Mouse (Mus musculus) embryonic stem cell, embryonic (primary cell): ENCODE measurements around the gene Antxr1.

ENCODE experiments used
- CTCF ChIA-PET, 4 experiments: fragments of 300-600 bp in 2 of 4; fragments of 350-600 bp in 2 of 4; sonication (Branson Sonifier 250); formaldehyde crosslinking; loops; one replicate each; lab custom pipeline; 2022; ENCODE audit warnings: inconsistent platforms in 2 of 4; lab: Charles Lee
- POLR2A ChIA-PET, 4 experiments: fragments of 300-600 bp in 2 of 4; fragments of 350-600 bp in 2 of 4; sonication (Branson Sonifier 250); formaldehyde crosslinking; loops; one replicate each; lab custom pipeline; 2022; ENCODE audit warnings: antibody characterized with exemption in 4 of 4, inconsistent platforms in 1 of 4; lab: Charles Lee

Gene Antxr1

GRCm38 (mm10) chr6:87335091-87335934, at the start of gene Antxr1:
TSS of gene Antxr1 (minus strand) at chr6:87335821.
- POLR2A ChIA-PET, result interaction anchor here in 2 of 4 experiments (0.6 to 1.6 kb wide), 5 partner anchors 19 to 579 kb away, joined by 3 to 9 read pairs (median 4); partner anchors contain the start of gene Gfpt1 (in 1 of the 2)
- CTCF ChIA-PET, result interaction anchor here (0.5 to 5.9 kb wide), 27 partner anchors 10 to 1507 kb away, joined by 3 to 70 read pairs (median 4); partner anchors contain the start of gene Abtb1 (in 1 of the 4)

- POLR2A ChIA-PET, result interaction anchor here in 2 of 4 experiments (0.8 to 1.1 kb wide), 4 partner anchors 10 to 913 kb away, joined by 3 to 5 read pairs (median 4); partner anchors contain the start of gene Gkn2 (in 1 of the 2)
- CTCF ChIA-PET, result interaction anchor here (0.5 to 3.0 kb wide), 25 partner anchors 10 to 382 kb away, joined by 3 to 30 read pairs (median 4); partner anchors contain the start of gene Gkn2 (in 1 of the 4)
Observed at GRCm38 (mm10) chr6:87384761-87385160, 49.1 kb upstream of the Antxr1 start.

- POLR2A ChIA-PET, result interaction anchor here in 2 of 4 experiments (0.7 to 1.1 kb wide), 5 partner anchors 11 to 912 kb away, joined by 3 to 5 read pairs (median 4); partner anchors contain the start of gene Gkn2 (in 1 of the 2)
Observed at GRCm38 (mm10) chr6:87383926-87384691, 48.5 kb upstream of the Antxr1 start.

GRCm38 (mm10) chr6:87373057-87373456, 37.4 kb upstream of the Antxr1 start, which contains the start of gene Gkn2:
TSS of gene Gkn2 (plus strand) at chr6:87373357.
- CTCF ChIA-PET, result interaction anchor here in 1 of 4 experiments (1.4 kb wide), 1 partner anchor 12 kb away, joined by 5 read pairs; no protein-coding TSS in a partner anchor
- POLR2A ChIA-PET, result interaction anchor here in 1 of 4 experiments (0.6 to 1.3 kb wide), 2 partner anchors 11 to 130 kb away, joined by 3 to 4 read pairs; no protein-coding TSS in a partner anchor

More at GRCm38 (mm10) chr6:87383926-87384691, 48.5 kb upstream of the Antxr1 start:
- CTCF ChIA-PET, result interaction anchor here (0.5 to 3.0 kb wide), 27 partner anchors 10 to 1190 kb away, joined by 3 to 30 read pairs (median 4); partner anchors contain the start of gene Gkn2 (in 1 of the 4)

GRCm38 (mm10) chr6:87369223-87369622, 33.6 kb upstream of the Antxr1 start:
- CTCF ChIA-PET, result no interaction called here

GRCm38 (mm10) chr6:87354441-87354840, 18.8 kb upstream of the Antxr1 start:
- ChIA-PET CTCF (interaction anchor here in 2 of 4 experiments (1.2 to 2.4 kb wide), 2 partner anchors 253 to 614 kb away, joined by 4 to 5 read pairs; no protein-coding TSS in a partner anchor), POLR2A (interaction anchor here in 1 of 4 experiments (0.9 to 2.0 kb wide), 2 partner anchors 19 to 40 kb away, joined by 3 to 5 read pairs; partner anchors contain the start of gene Antxr1)

More at GRCm38 (mm10) chr6:87369223-87369622, 33.6 kb upstream of the Antxr1 start:
- POLR2A ChIA-PET, result no interaction called here

- CTCF ChIA-PET, result interaction anchor here in 2 of 4 experiments (0.6 to 3.0 kb wide), 2 partner anchors 250 to 533 kb away, joined by 4 to 10 read pairs; no protein-coding TSS in a partner anchor
Observed at GRCm38 (mm10) chr6:87350829-87351228, 15.2 kb upstream of the Antxr1 start, which contains the start of gene Gkn1. TSS of gene Gkn1 (minus strand) at chr6:87350942.

GRCm38 (mm10) chr6:87335935-87336295, 294 bp upstream of the Antxr1 start:
- CTCF ChIA-PET, result interaction anchor here in 3 of 4 experiments (0.5 to 5.9 kb wide), 13 partner anchors 13 to 1506 kb away, joined by 3 to 70 read pairs (median 4); partner anchors contain the start of gene Abtb1 (in 1 of the 3)
- POLR2A ChIA-PET, result interaction anchor here in 2 of 4 experiments (1.2 to 1.6 kb wide), 3 partner anchors 18 to 293 kb away, joined by 3 to 4 read pairs (median 4); partner anchors contain the start of gene Gfpt1 (in 1 of the 2)

More at GRCm38 (mm10) chr6:87350829-87351228, 15.2 kb upstream of the Antxr1 start, which contains the start of gene Gkn1:
- POLR2A ChIA-PET, result no interaction called here

- CTCF ChIA-PET, result interaction anchor here (0.6 to 5.9 kb wide), 7 partner anchors 11 to 471 kb away, joined by 3 to 70 read pairs (median 11); no protein-coding TSS in a partner anchor
- POLR2A ChIA-PET, result interaction anchor here in 2 of 4 experiments (1.2 to 1.6 kb wide), 3 partner anchors 19 to 292 kb away, joined by 3 to 4 read pairs (median 4); partner anchors contain the start of gene Gfpt1 (in 1 of the 2)
Observed at GRCm38 (mm10) chr6:87334361-87335090, 1.1 kb downstream of the Antxr1 start.

GRCm38 (mm10) chr6:87332380-87332779, 3.2 kb downstream of the Antxr1 start:
- CTCF ChIA-PET, result interaction anchor here in 1 of 4 experiments (2.5 kb wide), 1 partner anchor 231 kb away, joined by 10 read pairs; no protein-coding TSS in a partner anchor
- POLR2A ChIA-PET, result no interaction called here

GRCm38 (mm10) chr6:87328265-87329173, 7.1 kb downstream of the Antxr1 start:
- ChIA-PET POLR2A (no interaction called here), CTCF (interaction anchor here in 1 of 4 experiments (1.3 kb wide), 1 partner anchor 56 kb away, joined by 3 read pairs; no protein-coding TSS in a partner anchor)

GRCm38 (mm10) chr6:87326932-87327331, 8.7 kb downstream of the Antxr1 start:
- POLR2A ChIA-PET, result no interaction called here
- CTCF ChIA-PET, result no interaction called here

- ChIA-PET CTCF (interaction anchor here in 3 of 4 experiments (0.6 to 4.9 kb wide), 7 partner anchors 12 to 556 kb away, joined by 3 to 57 read pairs (median 4); partner anchors contain the start of gene Antxr1 (in 1 of the 3)), POLR2A (interaction anchor here in 1 of 4 experiments (1.2 kb wide), 1 partner anchor 280 kb away, joined by 3 read pairs; the partner anchor contains the start of gene Gfpt1)
Observed at GRCm38 (mm10) chr6:87323381-87323780, 12.2 kb downstream of the Antxr1 start.

GRCm38 (mm10) chr6:87318651-87319050, 17.0 kb downstream of the Antxr1 start:
- POLR2A ChIA-PET, result interaction anchor here in 1 of 4 experiments (0.6 kb wide), 1 partner anchor 46 kb away, joined by 3 read pairs; no protein-coding TSS in a partner anchor
- CTCF ChIA-PET, result interaction anchor here in 1 of 4 experiments (1.5 kb wide), 1 partner anchor 217 kb away, joined by 6 read pairs; no protein-coding TSS in a partner anchor

- ChIA-PET CTCF (interaction anchor here in 1 of 4 experiments (1.1 kb wide), 1 partner anchor 43 kb away, joined by 3 read pairs; no protein-coding TSS in a partner anchor), POLR2A (interaction anchor here in 1 of 4 experiments (1.6 kb wide), 1 partner anchor 9 kb away, joined by 3 read pairs; no protein-coding TSS in a partner anchor)
Observed at GRCm38 (mm10) chr6:87316966-87317365, 18.7 kb downstream of the Antxr1 start.
